Mouse (Mus musculus): ENCODE data around the gene Cbx4. TPM values are rescaled to one million over a fixed set of nuclear protein-coding genes. Genes with fewer than 3 reads are reported as not detected.

The Cbx4 gene
- polyA plus RNA-seq, 1 experiment from 2014 or later = 3.2 TPM

DNA sequence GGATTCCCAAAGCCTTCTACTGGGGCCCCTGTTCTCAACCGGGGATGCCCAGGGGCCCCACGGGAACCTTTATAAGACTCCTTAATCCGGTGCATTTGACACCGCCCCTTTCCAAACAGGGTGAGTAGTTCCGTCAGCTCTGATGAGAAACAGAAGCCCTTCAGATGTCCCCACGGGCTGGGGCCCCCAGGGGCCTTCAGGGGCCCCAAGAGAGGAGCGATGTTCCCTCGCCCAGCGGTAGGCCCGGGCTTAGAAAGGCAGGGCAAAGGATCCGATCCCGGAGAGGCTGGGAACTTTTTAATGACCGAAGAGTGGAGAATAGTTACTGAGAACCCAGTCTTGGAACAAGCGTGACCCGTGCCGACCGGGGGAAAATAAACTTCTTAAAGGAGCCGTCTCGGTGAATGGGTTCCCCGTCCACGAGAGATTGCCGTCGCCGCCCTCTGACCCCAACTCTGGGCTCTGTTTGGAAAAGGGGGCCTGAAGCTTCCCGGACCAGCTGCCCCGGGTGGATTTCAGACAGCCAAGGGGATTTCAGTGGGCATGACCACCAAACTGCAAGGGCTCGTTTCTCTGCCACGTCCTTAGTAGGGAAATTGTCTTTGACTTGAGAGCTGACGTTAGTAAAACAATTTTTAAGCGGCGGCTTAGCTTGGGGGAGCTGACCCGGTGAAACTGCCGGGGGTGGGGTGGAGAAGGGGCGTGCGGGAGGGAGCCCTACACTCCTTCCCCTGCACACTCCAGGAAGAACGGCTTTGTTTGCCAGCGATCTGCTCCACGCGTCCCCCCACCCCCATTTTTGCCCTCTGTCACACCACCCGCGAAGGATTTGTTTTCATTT, 3.4 kb upstream of the Cbx4 start:
- peak overlapping the region; percentile 49 for H3K4me3 ChIP-seq
- peaks cover 59% of the 10 kb centered on the region for H3K4me1 ChIP-seq
- no peak overlapping the region for H3K9ac ChIP-seq
- peaks cover 98% of the 10 kb centered on the region for H3K27me3 ChIP-seq (replicated peaks)
- ATAC-seq = no peak
- H3K9me3 ChIP-seq (replicated peaks) = no peaks in the 10 kb centered on the region
- H3K36me3 ChIP-seq = no peaks in the 10 kb centered on the region
- WGBS (ENCODE audit: insufficient replicate concordance) = 3% methylated on average over 40 of the region's 41 CpGs
- peak overlapping the region; percentile 69 for H3K4me2 ChIP-seq
- H3K27ac ChIP-seq = no peak overlapping the region

DNA sequence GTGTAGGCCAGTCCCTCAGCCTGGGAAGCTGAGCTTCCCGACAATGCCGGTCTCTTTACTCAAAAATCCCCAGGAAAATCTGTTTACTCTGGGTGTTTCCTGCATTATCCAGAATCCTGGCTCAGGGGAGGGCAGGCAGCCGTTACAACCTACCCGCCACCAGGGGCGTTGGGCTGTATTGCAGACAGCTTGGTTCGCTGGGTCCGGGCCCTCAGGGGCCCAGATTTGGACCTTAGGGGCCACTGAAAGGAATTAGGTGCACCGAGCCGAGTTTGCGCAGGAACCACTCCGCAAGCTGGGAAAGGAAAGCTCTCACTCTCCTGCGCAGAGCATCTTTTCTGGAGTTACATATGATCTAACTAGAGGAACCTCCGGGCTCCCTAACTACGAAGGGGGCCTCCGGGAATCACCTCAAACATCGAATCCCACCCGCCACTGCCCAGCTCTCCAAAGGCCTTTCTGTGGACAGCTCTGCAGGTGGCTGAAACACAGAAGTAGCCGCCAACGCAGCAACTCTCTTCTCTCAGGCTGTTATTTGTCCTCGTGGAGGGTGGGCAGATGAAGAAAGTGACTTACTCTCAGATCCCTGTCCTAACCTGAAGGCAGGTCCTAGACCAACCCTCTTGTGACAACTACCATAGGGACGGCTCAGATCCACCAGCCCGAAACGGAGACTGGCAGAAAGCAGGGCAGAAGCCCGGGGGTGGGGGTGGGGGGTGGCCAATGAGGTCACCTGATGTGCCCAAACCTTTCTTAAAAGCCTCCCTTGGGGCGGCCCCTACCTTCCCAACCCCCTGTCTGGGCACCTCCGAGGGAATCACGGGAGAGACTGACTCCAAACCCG, 2.6 kb upstream of the Cbx4 start:
- Histone ChIP-seq H3K4me2 (peak overlapping the region; percentile 69; the same call in 1 of the 2 replicates), H3K4me1 (peaks cover 68% of the 10 kb centered on the region), H3K4me3 (no peak overlapping the region), H3K27me3 (replicated peaks) (peaks cover 98% of the 10 kb centered on the region), H3K36me3 (no peaks in the 10 kb centered on the region), H3K9me3 (replicated peaks) (no peaks in the 10 kb centered on the region), H3K9ac (no peak overlapping the region), H3K27ac (no peak overlapping the region)
- 2% methylated on average over 28 of the region's 28 CpGs for WGBS (ENCODE audit: insufficient replicate concordance)
- ATAC-seq = no peak

DNA sequence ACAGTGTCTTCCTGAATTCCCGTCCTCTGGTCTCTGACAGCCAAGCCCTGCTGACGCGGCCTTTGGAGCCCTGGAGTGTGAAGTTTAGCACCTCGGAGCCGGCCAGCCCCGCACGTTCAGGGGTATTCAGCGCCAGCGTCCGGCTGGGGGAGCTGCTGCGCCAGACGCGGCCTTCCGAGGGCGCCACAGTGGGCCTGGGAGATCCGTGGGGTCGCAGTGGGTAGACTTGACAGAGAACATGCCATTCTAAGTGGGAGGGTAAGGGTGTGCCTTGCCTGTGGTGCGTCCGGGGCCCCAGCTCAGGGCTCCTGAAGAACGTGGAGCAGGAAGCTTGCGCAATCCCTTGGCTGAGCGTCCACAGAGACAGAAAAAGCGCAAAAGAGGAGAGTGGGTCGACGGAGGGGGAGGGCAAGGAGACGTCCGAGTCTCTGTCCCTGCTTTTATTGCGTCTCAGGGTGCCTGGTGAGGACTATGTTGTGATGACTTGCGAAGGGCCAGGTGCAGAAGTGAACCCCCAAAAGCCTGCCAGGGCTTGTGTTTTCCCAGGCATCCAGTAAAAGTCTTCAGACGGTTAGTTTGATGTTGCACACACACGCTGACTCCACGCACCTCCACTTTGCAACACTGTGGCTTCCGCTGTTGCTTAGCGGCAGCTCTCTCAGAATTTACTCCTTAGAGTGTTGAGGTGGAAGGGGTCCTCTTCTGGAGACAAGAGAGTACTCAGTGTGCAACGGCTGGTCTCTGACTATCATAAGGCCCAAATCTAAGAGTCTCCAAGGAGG, 1.5 kb upstream of the Cbx4 start:
- H3K4me2 ChIP-seq = peak overlapping the region; percentile 88; the same call in 1 of the 2 replicates
- H3K27ac ChIP-seq = no peak overlapping the region
- whole genome bisulfite sequencing (ENCODE audit: insufficient replicate concordance) = 3% methylated on average over 35 of the region's 35 CpGs
- peaks cover 79% of the 10 kb centered on the region for H3K4me1 ChIP-seq
- no peaks in the 10 kb centered on the region for H3K9me3 ChIP-seq (replicated peaks)
- no peak for ATAC-seq
- no peaks in the 10 kb centered on the region; the same call in 1 of the 2 replicates for H3K36me3 ChIP-seq
- H3K4me3 ChIP-seq = peak overlapping the region; percentile 10; the same call in 1 of the 2 replicates
- H3K9ac ChIP-seq = no peak overlapping the region
- H3K27me3 ChIP-seq (replicated peaks) = peaks cover 100% of the 10 kb centered on the region

DNA sequence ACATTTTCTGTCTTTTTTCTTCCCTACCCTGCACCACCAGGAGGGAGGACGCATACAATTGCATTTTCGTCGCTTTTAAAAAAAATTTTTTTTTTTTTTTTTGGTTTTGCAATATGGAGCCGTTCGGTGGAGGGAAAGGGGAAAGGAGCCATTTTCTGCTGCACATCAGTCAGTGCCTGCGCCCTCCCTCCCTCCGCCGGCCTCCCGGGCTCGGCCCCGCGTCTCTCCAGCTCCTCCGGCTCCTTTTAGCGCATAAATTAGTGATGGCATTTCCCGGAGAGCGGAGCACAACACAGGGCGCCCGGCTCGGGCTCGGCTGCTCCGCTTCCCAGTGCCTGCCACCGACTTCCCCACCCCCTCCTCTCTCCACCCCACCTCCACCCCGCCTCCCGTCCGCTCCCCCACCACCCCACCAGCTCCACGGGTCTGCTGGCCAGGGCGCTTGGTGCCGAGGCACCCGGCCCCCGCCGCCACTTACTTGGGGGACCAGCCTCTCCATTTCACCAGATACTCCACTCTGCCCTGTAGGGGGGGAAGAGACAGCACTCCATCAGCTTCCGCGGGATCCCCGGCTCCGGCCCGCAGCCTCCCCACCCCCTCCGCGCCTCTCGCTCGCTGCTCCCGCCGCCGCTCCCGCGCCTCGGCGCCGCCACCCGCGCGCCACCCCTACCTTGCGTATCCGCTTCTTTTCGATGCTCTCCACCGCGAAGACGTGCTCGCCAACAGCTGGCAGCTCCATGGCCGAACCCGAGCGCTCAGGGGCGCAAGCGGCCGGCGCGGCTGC, 550 bp downstream of the Cbx4 start:
- ATAC-seq = peak; percentile 22
- peaks cover 100% of the 10 kb centered on the region for H3K27me3 ChIP-seq (replicated peaks)
- H3K27ac ChIP-seq = peak overlapping the region; percentile 88
- H3K9ac ChIP-seq = peak overlapping the region; percentile 75
- peak overlapping the region; percentile 70 for H3K4me3 ChIP-seq
- H3K4me2 ChIP-seq = peak overlapping the region; percentile 88
- peaks cover 80% of the 10 kb centered on the region for H3K4me1 ChIP-seq
- under 1% methylated on average over 61 of the region's 66 CpGs for WGBS (ENCODE audit: insufficient replicate concordance)
- peaks cover 18% of the 10 kb centered on the region for H3K36me3 ChIP-seq
- H3K9me3 ChIP-seq (replicated peaks) = no peaks in the 10 kb centered on the region

DNA sequence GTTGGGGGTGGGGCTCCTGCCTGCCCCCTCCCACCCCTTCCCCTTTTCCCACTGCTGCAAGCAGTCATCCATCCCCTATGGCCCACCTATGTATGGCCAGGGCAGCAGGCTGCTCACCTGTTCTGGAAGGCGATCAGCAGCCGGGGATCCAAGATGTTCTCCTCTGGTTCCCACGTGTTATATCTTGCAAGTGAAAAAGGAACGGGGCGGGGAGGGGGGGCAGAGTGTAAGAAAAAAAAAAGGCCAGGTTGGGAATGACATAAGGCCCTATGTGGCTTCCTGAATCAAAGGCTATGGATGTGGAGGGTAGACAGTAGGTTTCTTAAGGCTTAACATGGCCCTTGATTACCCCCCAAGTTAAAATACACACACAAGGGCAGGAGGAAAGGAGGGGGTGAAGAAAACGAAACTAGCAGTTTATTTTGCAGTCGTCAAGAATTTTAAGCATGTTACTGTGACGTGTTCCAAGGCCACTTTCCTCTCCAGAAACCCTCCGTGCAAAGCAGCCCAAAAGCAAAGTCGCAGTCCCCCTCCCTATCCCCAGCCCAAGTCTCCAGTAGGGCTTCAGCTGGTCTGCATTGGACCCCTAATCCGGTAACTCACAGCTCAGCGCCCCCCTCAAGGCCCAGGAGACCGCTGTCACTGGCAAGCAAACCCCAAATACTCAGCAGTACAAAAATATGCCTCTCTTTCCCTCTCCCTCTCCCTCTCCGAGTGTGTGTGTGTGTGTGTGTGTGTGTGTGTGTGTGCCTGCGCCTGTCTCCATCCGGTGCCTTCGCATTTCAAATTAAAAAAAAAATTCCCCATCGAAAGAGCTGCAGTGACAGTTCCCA, 1.4 kb downstream of the Cbx4 start:
- Histone ChIP-seq H3K4me2 (peak overlapping the region; percentile 88), H3K9ac (peak overlapping the region; percentile 75), H3K4me3 (peak overlapping the region; percentile 70), H3K9me3 (replicated peaks) (no peaks in the 10 kb centered on the region), H3K36me3 (peaks cover 19% of the 10 kb centered on the region), H3K27me3 (replicated peaks) (peaks cover 97% of the 10 kb centered on the region), H3K27ac (peak overlapping the region; percentile 88), H3K4me1 (peaks cover 74% of the 10 kb centered on the region)
- under 1% methylated on average over 18 of the region's 18 CpGs for WGBS (ENCODE audit: insufficient replicate concordance)
- ATAC-seq = no peak

DNA sequence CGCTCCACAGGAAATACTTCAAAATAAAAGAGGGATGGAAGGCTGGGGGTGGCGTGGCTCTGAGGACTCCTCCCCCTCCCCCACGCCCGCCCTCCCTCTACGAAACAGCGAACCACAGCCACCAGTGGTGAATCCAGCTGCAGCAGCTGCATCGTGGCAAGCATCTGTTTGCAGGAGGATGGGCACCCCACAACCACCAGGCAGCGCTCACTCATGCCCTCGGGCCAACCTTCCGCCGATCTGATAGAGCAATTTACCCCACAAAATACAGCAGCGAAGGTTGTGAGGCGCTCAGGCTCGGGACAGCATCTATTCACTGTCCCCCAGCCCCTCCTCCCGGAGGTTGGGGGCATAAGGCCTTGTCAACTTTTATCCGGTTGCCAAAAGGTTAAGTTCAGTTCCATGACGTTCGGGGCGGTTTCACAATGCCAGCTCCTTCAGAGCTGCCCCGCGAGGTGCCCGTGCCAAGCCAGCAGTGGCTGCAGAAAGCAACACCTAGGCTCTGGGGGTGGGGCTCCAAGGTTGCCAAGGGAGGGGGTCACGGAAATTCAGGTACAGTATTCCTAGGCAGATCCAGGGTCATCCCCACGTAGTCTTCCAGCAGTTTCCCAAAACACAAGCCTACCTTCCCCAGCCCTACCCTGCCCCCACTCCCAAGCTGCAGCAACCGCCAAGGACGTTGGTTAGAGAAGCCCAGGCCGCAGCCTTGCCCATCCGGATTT, 2.1 kb downstream of the Cbx4 start:
- Histone ChIP-seq H3K4me1 (peaks cover 75% of the 10 kb centered on the region), H3K27ac (no peak overlapping the region)
- WGBS (ENCODE audit: insufficient replicate concordance) = 4% methylated on average over 28 of the region's 28 CpGs

DNA sequence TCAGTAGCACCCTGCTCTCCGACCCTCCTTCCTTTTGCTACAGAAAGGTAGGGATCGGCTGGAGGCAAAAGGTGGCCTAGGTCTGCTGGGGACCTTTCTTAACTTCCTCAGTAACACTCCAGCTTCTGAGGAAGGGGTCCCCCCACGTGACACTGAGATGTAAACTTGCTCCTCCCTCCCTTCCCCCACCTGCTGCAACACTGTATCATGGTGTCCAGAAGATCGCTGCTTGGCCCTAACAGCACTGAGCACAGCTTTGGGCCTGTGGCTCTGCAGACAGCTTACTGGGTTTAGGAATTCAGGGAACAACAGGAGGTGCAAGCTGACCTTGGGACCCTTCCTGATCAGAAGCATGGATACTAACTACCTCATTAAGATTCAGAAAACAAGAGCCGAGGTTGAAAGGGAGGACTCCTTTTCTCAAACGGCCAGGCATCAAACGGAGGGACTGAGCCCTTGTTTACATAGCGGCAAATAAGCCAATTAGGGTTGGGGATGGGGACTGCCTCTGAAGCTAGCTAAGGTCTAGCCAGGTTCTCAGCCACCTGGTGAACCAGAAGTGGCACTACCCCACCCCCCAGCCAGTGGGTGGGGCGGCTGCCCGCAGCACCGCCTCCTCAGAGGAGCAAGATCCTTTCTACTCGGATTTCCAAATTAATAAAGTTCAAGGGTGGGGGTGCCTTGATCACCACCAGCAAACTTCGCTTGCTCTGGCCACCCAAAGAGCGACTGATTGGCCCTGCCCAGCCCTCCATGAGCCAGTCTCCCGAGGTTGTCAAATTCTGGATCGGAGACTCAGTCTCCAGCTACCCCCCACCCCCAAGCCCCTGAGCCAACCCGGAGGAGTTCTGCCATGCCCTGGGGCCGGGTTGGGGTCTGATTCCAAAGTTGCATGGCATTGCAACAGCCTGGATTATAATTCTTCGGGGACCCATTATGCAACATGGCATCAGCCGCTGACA, 3.1 kb downstream of the Cbx4 start:
- WGBS (ENCODE audit: insufficient replicate concordance) = 21% methylated on average over 20 of the region's 20 CpGs
- peak overlapping the region; percentile 70; the same call in 1 of the 2 replicates for H3K4me3 ChIP-seq
- H3K9ac ChIP-seq = no peak overlapping the region
- ATAC-seq = no peak
- H3K36me3 ChIP-seq = peaks cover 19% of the 10 kb centered on the region
- H3K27me3 ChIP-seq (replicated peaks) = peaks cover 97% of the 10 kb centered on the region
- no peak overlapping the region for H3K27ac ChIP-seq
- no peaks in the 10 kb centered on the region for H3K9me3 ChIP-seq (replicated peaks)
- H3K4me1 ChIP-seq = peaks cover 73% of the 10 kb centered on the region
- peak overlapping the region; percentile 88 for H3K4me2 ChIP-seq

More for the DNA sequence above, 2.1 kb downstream of the Cbx4 start:
- peaks cover 97% of the 10 kb centered on the region for H3K27me3 ChIP-seq (replicated peaks)
- ATAC-seq = no peak
- peak overlapping the region; percentile 75 for H3K9ac ChIP-seq
- H3K9me3 ChIP-seq (replicated peaks) = no peaks in the 10 kb centered on the region
- H3K36me3 ChIP-seq = peaks cover 19% of the 10 kb centered on the region
- peak overlapping the region; percentile 70 for H3K4me3 ChIP-seq
- peak overlapping the region; percentile 88 for H3K4me2 ChIP-seq

DNA sequence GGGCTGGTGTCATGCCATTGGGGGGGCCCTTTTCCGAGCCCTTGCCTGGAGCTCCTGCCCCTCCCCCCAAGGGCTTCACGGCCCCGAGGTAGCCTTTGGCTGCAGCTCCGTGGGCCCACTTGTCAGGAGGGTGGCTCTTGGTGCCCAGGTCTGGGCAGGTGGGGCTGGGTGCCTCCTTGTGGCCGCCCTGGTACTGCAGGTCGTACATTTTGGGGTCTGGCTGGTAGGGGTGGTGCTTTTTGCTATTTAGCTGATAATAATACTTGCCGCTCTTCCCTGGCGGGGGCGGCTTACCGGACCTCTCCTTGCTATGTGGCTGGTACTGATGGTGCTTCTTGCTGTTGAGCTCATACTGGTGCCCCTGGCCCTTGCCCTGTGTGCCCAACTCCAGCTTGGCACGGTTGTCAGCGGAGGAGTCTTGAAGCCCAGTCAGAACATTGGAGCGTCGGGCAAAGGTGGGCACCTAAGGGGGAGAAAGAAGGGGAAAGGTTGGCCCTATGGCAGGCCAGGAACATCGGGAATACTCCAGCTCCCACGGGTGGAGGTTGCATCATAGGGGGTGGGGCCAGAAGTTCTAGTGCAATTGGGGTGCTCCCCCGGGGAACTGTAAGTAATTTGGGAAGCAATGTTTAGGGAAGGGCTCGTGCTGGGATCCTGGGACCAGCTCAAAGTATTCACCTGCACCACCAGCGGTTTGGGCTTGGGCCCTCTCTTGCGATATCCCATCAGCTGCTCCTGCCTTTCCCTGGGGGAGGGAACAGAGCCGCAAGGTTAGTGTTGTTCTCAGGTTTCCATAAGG, 4.0 kb downstream of the Cbx4 start:
- no peak overlapping the region for H3K4me2 ChIP-seq
- H3K36me3 ChIP-seq = peaks cover 19% of the 10 kb centered on the region
- peaks cover 92% of the 10 kb centered on the region for H3K27me3 ChIP-seq (replicated peaks)
- no peak for ATAC-seq
- 30% methylated on average over 21 of the region's 21 CpGs for WGBS (ENCODE audit: insufficient replicate concordance)
- H3K9ac ChIP-seq = no peak overlapping the region
- H3K4me3 ChIP-seq = no peak overlapping the region
- no peaks in the 10 kb centered on the region for H3K9me3 ChIP-seq (replicated peaks)
- peaks cover 64% of the 10 kb centered on the region for H3K4me1 ChIP-seq
- no peak overlapping the region for H3K27ac ChIP-seq

Data from liver, embryonic 12.5 days (tissue).